Mouse (Mus musculus) liver, embryonic 13.5 days (tissue): ENCODE results near the gene Ceacam2. TPM values are rescaled to one million over a fixed set of nuclear protein-coding genes. Genes with fewer than 3 reads are reported as not detected.
"Not testable (repeated sequence)": the region's sequence is repeated elsewhere in the genome, so short reads cannot be mapped to it uniquely, and the experiment has no call there.

Source experiments
- ATAC-seq: fragments of 200-750 bp; cut with Nextera tagmentation; 2 replicates; pipeline ENCODE4 v1.8.0; 2017; ENCODE audit warnings: low read depth, mild to moderate bottlenecking, moderate number of reproducible peaks, moderate library complexity
- DNase-seq: peaks from one replicate; pipeline ENCODE4 v3.0.0; 2022
- H3K27ac ChIP-seq: fragments of 300-500 bp; sonication (generic); 2 replicates; pipeline ENCODE4 v1.5.1; 2015; ENCODE audit warnings: moderate library complexity, mild to moderate bottlenecking, inconsistent platforms
- H3K27me3 ChIP-seq: fragments of 300-500 bp; sonication (generic); 2 replicates; pipeline ENCODE4 v1.6.1; 2015; ENCODE audit warnings: mild to moderate bottlenecking, inconsistent platforms
- H3K36me3 ChIP-seq: fragments of 300-500 bp; sonication (generic); 2 replicates; pipeline ENCODE4 v1.6.1; 2015; ENCODE audit warnings: mild to moderate bottlenecking, inconsistent platforms
- H3K4me1 ChIP-seq: fragments of 300-500 bp; sonication (generic); replicated peaks from 2 replicates; pipeline ENCODE4 v1.6.1; 2015; ENCODE audit warnings: inconsistent platforms
- H3K4me2 ChIP-seq: fragments of 300-500 bp; sonication (generic); 2 replicates; pipeline ENCODE4 v1.6.1; 2015; ENCODE audit warnings: inconsistent platforms, mild to moderate bottlenecking, moderate library complexity
- H3K4me3 ChIP-seq: fragments of 300-500 bp; sonication (generic); replicated peaks from 2 replicates; pipeline ENCODE4 v1.5.1; 2015; ENCODE audit warnings: mild to moderate bottlenecking, inconsistent platforms
- H3K9ac ChIP-seq: fragments of 300-500 bp; sonication (generic); 2 replicates; pipeline ENCODE4 v1.6.1; 2015; ENCODE audit warnings: mild to moderate bottlenecking, inconsistent platforms
- H3K9me3 ChIP-seq: fragments of 300-500 bp; sonication (generic); replicated peaks from 2 replicates; pipeline ENCODE4 v1.6.1; 2016; ENCODE audit warnings: inconsistent platforms
- WGBS: fragments of 180-500 bp; shearing (Covaris S2); methylation state at CpG from one replicate; pipeline ENCODE4 v1.1.7; 2015; ENCODE audit not compliant: insufficient replicate concordance; 5-methylcytosine and 5-hydroxymethylcytosine counted together
- polyA plus RNA-seq: library from polyadenylated mRNA; unstranded; fragments of >200 nt; fragmentation: Nextera tagmentation; extraction: Ambion mirVana; gene quantifications from 2 replicates; pipeline ENCODE4 v1.2.1, GENCODE M21; 2015

Ceacam2 gene
- polyA plus RNA-seq, 1 experiment from 2014 or later = 0.03 TPM

DNA sequence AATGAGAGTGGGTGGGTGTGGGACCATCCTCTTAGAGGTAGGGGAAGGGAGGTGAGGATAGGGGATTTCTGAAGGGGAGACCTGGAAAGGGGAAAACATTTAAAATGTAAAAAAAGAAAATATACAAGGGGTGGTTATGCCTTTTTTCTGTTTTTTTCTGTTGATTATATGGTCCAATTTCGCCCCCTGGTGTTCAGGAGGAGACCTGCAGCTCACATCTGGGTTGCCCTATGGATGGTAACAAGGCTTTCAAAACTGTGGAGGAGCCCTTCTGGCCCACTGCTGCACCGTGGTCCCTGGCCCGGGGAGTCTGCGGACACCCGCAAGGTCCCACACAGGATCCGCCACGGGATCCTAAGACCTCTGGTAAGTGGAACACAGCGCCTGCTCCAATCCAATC is 1.8 kb upstream of the Ceacam2 start:
- WGBS = 54% methylated on average over 8 of the region's 8 CpGs

DNA sequence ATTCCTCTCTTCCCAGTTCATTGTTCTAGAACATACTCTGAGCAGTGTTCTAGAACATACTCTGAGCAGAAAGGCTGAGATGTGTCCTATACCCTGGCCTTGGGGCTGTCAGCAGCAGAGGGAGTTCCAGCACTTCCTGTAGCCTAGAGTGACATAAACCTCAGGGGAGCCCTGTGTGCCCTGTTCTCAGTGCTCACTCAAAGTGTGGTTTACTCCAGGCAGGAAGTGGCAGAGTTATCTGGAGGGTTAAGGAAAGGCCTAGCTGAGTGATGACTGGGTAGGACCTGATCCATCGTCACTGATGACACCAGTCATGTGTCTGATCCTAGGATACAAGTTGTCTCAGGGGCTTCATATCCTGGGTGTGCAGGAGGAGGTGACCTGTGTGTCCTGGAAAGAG is 297 bp upstream of the Ceacam2 start:
- not testable (repeated sequence) for H3K36me3 ChIP-seq, H3K4me3 ChIP-seq, H3K27ac ChIP-seq, H3K27me3 ChIP-seq, H3K4me2 ChIP-seq, DNase-seq, H3K9me3 ChIP-seq, H3K9ac ChIP-seq, H3K4me1 ChIP-seq, ATAC-seq
- WGBS = no CpG with 5 or more reads among the region's 1 CpGs

More for the DNA sequence above, 1.8 kb upstream of the Ceacam2 start:
- not testable (repeated sequence) for H3K36me3 ChIP-seq, H3K27ac ChIP-seq, H3K9ac ChIP-seq, H3K4me1 ChIP-seq, H3K4me2 ChIP-seq, H3K27me3 ChIP-seq, DNase-seq, H3K9me3 ChIP-seq, H3K4me3 ChIP-seq, ATAC-seq

DNA sequence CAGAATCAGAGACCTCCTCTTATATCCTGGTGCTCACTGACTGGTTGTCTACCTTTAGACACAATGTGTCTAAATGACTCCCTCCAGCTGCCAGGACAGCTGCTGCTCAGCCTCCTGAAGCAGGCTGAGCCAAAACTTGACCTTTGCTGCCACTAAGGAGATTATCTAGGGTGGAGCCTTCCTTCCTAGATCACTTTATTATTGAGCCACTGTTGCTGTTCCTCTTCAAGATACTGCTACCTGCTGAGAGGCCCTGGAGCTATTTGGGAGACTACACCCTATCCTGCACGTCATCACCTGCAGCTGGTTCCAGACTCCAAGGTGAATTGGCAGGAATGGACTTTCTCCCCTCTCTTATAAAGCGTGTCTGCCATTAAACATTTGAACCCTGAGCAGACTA is 8.8 kb downstream of the Ceacam2 start:
- no peak overlapping the region for H3K4me2 ChIP-seq
- H3K36me3 ChIP-seq = no peaks in the 10 kb centered on the region
- H3K27ac ChIP-seq = no peak overlapping the region
- H3K9ac ChIP-seq = no peak overlapping the region
- no peaks in the 10 kb centered on the region for H3K27me3 ChIP-seq
- no peaks in the 10 kb centered on the region for H3K9me3 ChIP-seq
- no peaks in the 10 kb centered on the region for H3K4me1 ChIP-seq
- DNase-seq (no peak), ATAC-seq (no peak)
- no peak overlapping the region for H3K4me3 ChIP-seq
- WGBS = 52% methylated on average over 2 of the region's 2 CpGs

DNA sequence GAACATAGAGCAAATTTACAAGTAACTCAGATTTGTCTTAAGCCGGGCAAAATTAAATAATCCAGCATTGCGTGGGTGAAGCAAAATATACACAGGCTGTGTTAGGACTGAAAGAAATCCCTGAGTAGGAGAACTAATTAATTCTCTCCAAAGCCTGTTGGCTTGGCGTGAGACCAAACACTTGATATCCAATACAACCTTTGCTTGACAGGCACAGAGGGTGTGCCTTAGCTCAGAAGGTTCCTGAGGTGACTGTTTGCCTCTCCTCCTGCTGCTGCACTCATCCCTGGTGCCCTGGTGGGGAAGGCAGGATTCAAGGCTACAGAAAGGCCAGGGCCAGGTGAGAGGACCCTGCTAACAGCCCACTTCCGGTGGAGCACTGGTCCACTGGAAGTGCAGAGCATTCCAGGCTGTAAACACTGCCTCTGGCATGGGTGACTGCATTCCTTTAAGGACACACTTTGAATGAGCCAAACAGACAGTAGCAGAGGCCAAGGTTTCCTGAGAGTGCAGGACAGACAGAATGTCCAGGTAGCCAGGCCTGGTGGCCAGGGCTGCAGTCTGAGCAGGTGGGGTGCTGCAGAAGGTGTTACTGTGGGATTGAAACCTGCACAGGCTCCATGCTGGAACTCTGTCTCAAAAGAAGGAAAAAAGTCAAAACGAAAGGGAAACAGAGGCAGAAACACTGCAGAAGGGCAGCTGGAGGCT is 23.4 kb downstream of the Ceacam2 start:
- 76% methylated on average over 2 of the region's 5 CpGs for WGBS
- not testable (repeated sequence) for ATAC-seq, H3K27ac ChIP-seq, H3K4me2 ChIP-seq, H3K27me3 ChIP-seq, H3K9me3 ChIP-seq, H3K4me3 ChIP-seq, H3K4me1 ChIP-seq, H3K9ac ChIP-seq, H3K36me3 ChIP-seq, DNase-seq

DNA sequence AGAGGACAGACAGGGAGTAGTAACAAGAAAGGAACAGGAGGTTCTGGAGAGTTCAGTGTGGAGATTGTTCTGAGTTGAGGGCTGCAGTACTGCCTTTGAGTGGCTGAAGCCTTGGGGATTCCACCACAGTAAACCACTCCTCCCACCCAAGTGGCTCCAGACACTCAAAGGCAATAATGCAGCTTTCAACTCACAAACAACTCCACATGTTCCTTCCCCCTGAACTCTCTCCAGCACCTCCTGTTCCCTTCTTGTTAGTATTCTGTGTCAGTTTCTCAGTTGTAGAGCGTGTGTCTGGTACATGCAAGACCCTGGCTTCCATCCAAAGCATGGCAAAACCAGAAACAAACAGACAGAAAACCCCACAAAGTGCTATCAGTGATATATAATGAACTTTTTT is 24.0 kb downstream of the Ceacam2 start:
- H3K4me2 ChIP-seq, H3K9ac ChIP-seq, DNase-seq, H3K4me1 ChIP-seq, ATAC-seq, H3K27ac ChIP-seq, H3K9me3 ChIP-seq, H3K27me3 ChIP-seq, H3K4me3 ChIP-seq, H3K36me3 ChIP-seq: not testable (repeated sequence)
- 42% methylated on average over 1 of the region's 1 CpGs for WGBS

DNA sequence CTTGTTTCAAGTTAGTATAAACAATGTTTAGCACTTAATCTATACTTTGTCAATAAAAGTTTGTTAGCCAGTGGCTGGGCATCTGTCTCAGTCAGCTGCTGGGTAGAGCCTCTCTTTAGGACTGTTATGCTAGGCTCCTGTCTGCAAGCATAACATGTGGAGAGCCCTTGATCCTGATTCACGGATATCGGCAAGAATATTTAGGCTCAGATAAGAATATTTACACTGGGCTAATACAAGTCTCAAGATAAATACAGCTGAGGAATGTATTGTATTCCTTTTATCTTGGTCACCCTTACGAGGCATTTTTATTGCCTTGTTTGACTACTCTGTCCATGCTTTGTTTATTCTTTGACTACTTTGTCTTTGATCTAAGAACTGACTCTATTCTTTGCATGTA is 29.7 kb downstream of the Ceacam2 start:
- WGBS = 26% methylated on average over 3 of the region's 3 CpGs
- Histone ChIP-seq H3K9me3 (no peaks in the 10 kb centered on the region), H3K36me3 (no peaks in the 10 kb centered on the region), H3K27ac (no peak overlapping the region), H3K4me1 (no peaks in the 10 kb centered on the region), H3K4me3 (no peak overlapping the region), H3K9ac (no peak overlapping the region), H3K4me2 (no peak overlapping the region), H3K27me3 (no peaks in the 10 kb centered on the region)
- ATAC-seq (no peak), DNase-seq (no peak)

DNA sequence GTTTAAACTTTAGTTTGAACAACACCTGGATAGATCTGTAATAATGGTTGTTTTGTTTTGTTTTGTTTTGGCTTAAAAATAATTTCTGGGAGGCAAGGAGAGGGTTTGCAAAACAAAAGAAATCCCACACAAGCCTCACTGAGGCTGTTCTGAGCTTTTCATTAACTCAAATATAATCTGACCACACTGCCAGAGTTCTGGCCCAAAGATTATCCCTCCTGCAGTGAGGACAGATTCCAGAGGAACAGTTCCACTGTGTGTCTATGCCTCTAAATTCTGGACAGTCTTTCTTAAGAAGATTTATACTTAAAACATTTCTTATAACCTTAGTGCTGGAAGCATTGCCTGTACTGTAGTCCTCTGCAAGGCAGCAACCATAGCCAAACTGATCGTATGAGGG is 45.0 kb downstream of the Ceacam2 start:
- Histone ChIP-seq H3K27ac (no peak overlapping the region), H3K9me3 (no peaks in the 10 kb centered on the region), H3K4me2 (no peak overlapping the region), H3K27me3 (no peaks in the 10 kb centered on the region), H3K4me3 (no peak overlapping the region), H3K36me3 (no peaks in the 10 kb centered on the region), H3K9ac (no peak overlapping the region), H3K4me1 (no peaks in the 10 kb centered on the region)
- DNase-seq (no peak), ATAC-seq (no peak)
- WGBS = 62% methylated on average over 1 of the region's 1 CpGs

DNA sequence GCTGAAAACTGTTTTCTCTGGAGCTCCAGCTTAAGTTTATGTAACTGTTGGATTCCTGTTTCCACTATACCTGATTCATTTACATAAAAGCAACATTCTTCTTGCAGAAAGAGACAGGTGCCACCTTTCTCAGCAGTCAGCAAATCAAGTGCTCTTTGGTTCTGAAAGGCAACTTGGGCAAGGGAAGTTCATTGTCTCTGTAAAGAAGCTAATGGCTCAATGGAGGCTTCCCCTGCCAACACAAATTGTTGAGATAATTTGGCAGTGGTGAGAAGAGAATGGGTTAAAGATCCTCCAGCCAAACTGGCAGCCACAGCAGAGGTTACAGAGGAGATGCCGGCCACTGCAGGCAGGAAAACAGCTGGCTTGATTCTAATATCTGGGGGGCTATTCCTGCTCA is 49.0 kb downstream of the Ceacam2 start:
- H3K36me3 ChIP-seq, H3K4me3 ChIP-seq, H3K4me2 ChIP-seq, H3K4me1 ChIP-seq, H3K9me3 ChIP-seq, ATAC-seq, DNase-seq, H3K27ac ChIP-seq, H3K9ac ChIP-seq, H3K27me3 ChIP-seq: not testable (repeated sequence)
- WGBS = no CpG with 5 or more reads among the region's 1 CpGs

DNA sequence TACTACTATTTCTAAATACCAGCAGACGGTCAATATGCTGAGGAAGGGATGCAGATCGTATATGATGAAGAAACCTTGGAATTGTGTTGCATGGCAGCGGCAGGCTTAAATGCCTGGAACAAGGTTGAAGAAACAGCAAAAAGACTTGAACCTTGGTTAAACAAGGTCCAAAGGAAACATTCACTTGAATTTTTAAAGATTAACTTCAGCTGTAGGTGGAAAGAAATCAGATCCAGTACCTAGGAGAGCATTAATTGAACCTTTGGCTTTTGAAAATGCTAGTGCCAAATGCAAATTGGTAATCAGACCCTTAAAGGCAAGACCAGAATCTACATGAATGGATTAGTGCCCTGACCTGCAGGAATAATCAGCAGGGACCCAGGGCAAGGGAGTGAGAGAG is 50.3 kb downstream of the Ceacam2 start:
- DNase-seq, H3K9me3 ChIP-seq, H3K4me1 ChIP-seq, H3K4me3 ChIP-seq, H3K36me3 ChIP-seq, ATAC-seq, H3K9ac ChIP-seq, H3K4me2 ChIP-seq, H3K27ac ChIP-seq, H3K27me3 ChIP-seq: not testable (repeated sequence)
- WGBS = 85% methylated on average over 3 of the region's 3 CpGs

DNA sequence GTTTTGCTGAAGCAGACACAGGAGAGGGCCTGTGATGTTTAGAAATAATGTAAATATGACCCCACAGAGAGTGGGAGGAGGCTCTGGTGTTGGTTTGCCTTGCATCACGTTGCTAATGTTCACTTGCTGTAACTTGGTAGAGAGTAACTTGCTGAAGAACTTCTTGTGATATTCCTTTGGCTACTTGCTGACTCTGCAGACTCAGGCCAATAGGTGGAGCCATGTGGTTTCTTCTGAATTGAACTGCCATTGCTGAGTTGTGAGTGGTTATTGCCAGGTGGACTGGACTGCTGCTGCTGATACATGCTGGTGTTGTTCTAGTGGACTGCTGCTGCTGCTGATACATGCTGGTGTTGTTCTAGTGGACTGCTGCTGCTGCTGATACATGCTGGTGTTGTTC is 53.5 kb downstream of the Ceacam2 start:
- WGBS = 5% methylated on average over 1 of the region's 1 CpGs
- H3K4me3 ChIP-seq = no peak overlapping the region
- H3K4me1 ChIP-seq = no peaks in the 10 kb centered on the region
- no peaks in the 10 kb centered on the region for H3K9me3 ChIP-seq
- H3K27ac ChIP-seq = no peak overlapping the region
- no peak overlapping the region for H3K4me2 ChIP-seq
- no peaks in the 10 kb centered on the region for H3K27me3 ChIP-seq
- H3K9ac ChIP-seq = no peak overlapping the region
- no peak for ATAC-seq
- no peaks in the 10 kb centered on the region for H3K36me3 ChIP-seq
- DNase-seq = no peak

DNA sequence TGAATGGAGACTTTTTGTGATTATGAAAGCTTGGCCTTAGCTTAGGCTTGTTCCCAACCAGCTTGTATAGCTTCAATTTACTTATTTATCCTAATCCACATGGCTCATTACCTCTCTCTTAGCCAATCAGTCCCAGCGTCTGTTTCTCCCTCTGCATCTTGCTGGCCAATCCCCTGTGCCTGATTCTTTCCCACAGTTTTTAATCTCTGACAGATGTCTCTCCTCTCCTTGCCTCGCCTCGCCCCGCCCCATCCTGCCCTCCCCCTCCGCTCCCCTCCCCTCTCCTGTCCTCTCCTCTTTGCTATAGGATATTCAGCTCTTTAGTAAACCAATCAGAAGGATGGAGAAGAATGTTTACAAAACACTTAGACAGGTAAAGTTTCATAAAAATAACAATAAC is 54.6 kb downstream of the Ceacam2 start:
- H3K27ac ChIP-seq = no peak overlapping the region
- no peak for DNase-seq
- H3K36me3 ChIP-seq = no peaks in the 10 kb centered on the region
- H3K4me2 ChIP-seq = no peak overlapping the region
- H3K9ac ChIP-seq = no peak overlapping the region
- 47% methylated on average over 4 of the region's 5 CpGs for WGBS
- no peaks in the 10 kb centered on the region for H3K9me3 ChIP-seq
- ATAC-seq = no peak
- H3K4me1 ChIP-seq = no peaks in the 10 kb centered on the region
- H3K4me3 ChIP-seq = no peak overlapping the region
- H3K27me3 ChIP-seq = no peaks in the 10 kb centered on the region

DNA sequence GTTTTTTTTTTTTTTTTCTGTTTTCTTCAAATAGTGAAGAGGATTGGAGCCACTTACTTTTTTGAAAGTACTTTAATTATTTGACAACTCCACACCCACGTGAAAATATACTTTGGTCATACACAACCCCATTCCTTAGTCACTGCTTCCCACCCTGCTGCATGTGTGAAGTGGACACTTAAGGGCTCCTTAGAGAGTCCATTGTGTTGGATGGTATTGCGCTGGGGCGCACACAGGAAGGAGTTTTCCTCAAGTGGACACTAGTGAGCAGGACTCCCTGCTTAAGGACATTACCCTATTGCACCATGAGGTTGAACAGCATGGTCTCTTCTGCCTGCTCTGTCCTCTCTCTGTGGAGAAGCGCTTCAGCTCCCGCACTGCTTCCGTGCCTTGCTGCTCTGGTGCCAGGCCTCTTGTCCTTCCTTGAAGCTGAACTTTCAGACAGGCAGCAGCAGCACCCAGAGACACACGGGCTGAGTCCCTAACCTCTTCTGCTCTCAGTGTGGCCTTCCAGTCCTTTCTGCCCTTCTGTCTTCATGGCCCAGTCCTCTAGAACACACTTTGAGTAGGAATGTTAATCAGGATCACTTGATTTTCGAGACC is 56.4 kb downstream of the Ceacam2 start:
- 61% methylated on average over 8 of the region's 8 CpGs for WGBS
- ATAC-seq (no peak), DNase-seq (no peak)
- Histone ChIP-seq H3K9me3 (no peaks in the 10 kb centered on the region), H3K4me1 (no peaks in the 10 kb centered on the region), H3K27ac (no peak overlapping the region), H3K4me2 (no peak overlapping the region), H3K4me3 (no peak overlapping the region), H3K27me3 (no peaks in the 10 kb centered on the region), H3K36me3 (no peaks in the 10 kb centered on the region), H3K9ac (no peak overlapping the region)
